Mouse (Mus musculus) forebrain, embryonic 13.5 days (tissue): ENCODE results near the gene H2-Ob. TPM values are rescaled to one million over a fixed set of nuclear protein-coding genes. Genes with fewer than 3 reads are reported as not detected.

Source experiments
- ATAC-seq: fragments of 200-750 bp; cut with Nextera tagmentation; 2 replicates; pipeline ENCODE4 v1.8.0; 2017
- H3K27ac ChIP-seq: fragments of 300-500 bp; sonication (generic); 2 replicates; pipeline ENCODE4 v1.5.1; 2015; ENCODE audit warnings: inconsistent platforms, mild to moderate bottlenecking, moderate library complexity
- H3K27me3 ChIP-seq: fragments of 300-500 bp; sonication (generic); 2 replicates; pipeline ENCODE4 v1.6.1; 2015; ENCODE audit warnings: mild to moderate bottlenecking, inconsistent platforms
- H3K36me3 ChIP-seq: fragments of 300-500 bp; sonication (generic); 2 replicates; pipeline ENCODE4 v1.6.1; 2015; ENCODE audit warnings: mild to moderate bottlenecking, inconsistent platforms; ENCODE audit not compliant: poor library complexity, severe bottlenecking
- H3K4me1 ChIP-seq: fragments of 300-500 bp; sonication (generic); 2 replicates; pipeline ENCODE4 v1.6.1; 2015; ENCODE audit warnings: inconsistent platforms
- H3K4me2 ChIP-seq: fragments of 300-500 bp; sonication (generic); 2 replicates; pipeline ENCODE4 v1.6.1; 2015; ENCODE audit warnings: inconsistent platforms, mild to moderate bottlenecking, moderate library complexity
- H3K4me3 ChIP-seq: fragments of 300-500 bp; sonication (generic); 2 replicates; pipeline ENCODE4 v1.5.1; 2015; ENCODE audit warnings: mild to moderate bottlenecking, inconsistent platforms
- H3K9ac ChIP-seq: fragments of 300-500 bp; sonication (generic); 2 replicates; pipeline ENCODE4 v1.6.1; 2015; ENCODE audit warnings: mild to moderate bottlenecking, inconsistent platforms
- H3K9me3 ChIP-seq: fragments of 300-500 bp; sonication (generic); replicated peaks from 2 replicates; pipeline ENCODE4 v1.6.1; 2016; ENCODE audit warnings: inconsistent platforms
- WGBS: fragments of 180-500 bp; shearing (Covaris S2); methylation state at CpG from one replicate; pipeline ENCODE4 v1.1.7; 2015; 5-methylcytosine and 5-hydroxymethylcytosine counted together
- polyA plus RNA-seq: library from polyadenylated mRNA; unstranded; fragments of >200 nt; fragmentation: Nextera tagmentation; extraction: Ambion mirVana; gene quantifications from 2 replicates; pipeline ENCODE4 v1.2.1, GENCODE M21; 2015

H2-Ob gene
- polyA plus RNA-seq, 1 experiment from 2014 or later, result not detected

DNA sequence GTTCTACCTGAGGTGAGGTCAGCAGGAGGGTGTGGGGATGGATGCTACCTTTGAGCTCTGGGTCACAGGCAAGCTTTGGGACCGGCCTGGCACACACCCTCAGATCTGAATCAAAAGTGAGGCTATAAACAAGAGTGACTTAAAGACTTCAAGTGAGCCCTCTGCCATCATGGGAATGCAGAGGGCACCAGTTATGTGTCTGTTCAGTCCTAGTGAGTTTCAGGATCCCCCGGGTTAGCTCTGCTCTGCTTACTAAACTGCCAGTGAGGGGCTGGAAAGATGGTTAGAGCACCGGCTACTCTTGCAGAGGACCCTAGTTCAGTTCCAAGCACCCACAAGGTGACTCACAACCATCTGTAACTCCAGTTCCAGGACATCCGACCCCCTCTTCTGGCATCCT, 53.9 kb downstream of the H2-Ob start:
- Histone ChIP-seq H3K27me3 (no peaks in the 10 kb centered on the region), H3K9ac (no peak overlapping the region)
- WGBS, result 83% methylated on average over 4 of the region's 4 CpGs

DNA sequence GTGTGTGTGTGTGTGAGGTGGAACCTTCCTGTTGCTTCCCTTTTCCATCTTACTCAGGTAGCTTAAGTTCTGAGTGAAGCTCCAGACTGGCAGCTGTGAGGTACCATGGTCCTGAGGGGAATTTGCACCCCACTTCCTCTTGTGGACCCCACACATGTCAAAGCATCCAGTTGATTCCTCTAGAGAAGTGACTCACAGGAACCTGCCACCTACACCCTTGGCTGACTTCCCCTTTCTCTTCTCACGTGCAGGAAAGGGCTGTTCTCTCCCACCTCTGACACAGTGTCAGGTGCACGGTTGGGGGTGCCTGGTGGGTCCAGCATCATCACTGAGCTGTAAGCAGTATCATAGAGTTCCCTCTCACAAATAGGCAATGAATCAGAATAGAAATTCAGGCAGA, 54.8 kb downstream of the H2-Ob start:
- peaks cover 7% of the 10 kb centered on the region; the same call in 1 of the 2 replicates for H3K4me1 ChIP-seq
- H3K36me3 ChIP-seq, result no peaks in the 10 kb centered on the region
- H3K27me3 ChIP-seq, result no peaks in the 10 kb centered on the region
- H3K4me2 ChIP-seq, result no peak overlapping the region
- H3K9me3 ChIP-seq, result no peaks in the 10 kb centered on the region
- 58% methylated on average over 2 of the region's 2 CpGs for WGBS
- H3K4me3 ChIP-seq, result no peak overlapping the region
- no peak overlapping the region for H3K9ac ChIP-seq
- H3K27ac ChIP-seq, result no peak overlapping the region
- ATAC-seq, result no peak

More for the DNA sequence above, 53.9 kb downstream of the H2-Ob start:
- H3K36me3 ChIP-seq, result no peaks in the 10 kb centered on the region
- no peaks in the 10 kb centered on the region for H3K9me3 ChIP-seq
- H3K27ac ChIP-seq, result no peak overlapping the region
- ATAC-seq, result no peak
- no peak overlapping the region for H3K4me3 ChIP-seq
- H3K4me2 ChIP-seq, result no peak overlapping the region
- 0 out of 2 replicates have a peak, but pooled peaks cover under 1% of the 10 kb centered on the region for H3K4me1 ChIP-seq

GRCm38 (mm10) chr17:34294249-34294648, 55.5 kb downstream of the H2-Ob start:
- H3K4me1 ChIP-seq, result peaks cover 7% of the 10 kb centered on the region; the same call in 1 of the 2 replicates
- no peaks in the 10 kb centered on the region for H3K27me3 ChIP-seq
- H3K4me2 ChIP-seq, result no peak overlapping the region
- H3K4me3 ChIP-seq, result no peak overlapping the region
- WGBS, result 65% methylated on average over 4 of the region's 4 CpGs
- H3K27ac ChIP-seq, result no peak overlapping the region
- no peaks in the 10 kb centered on the region for H3K36me3 ChIP-seq
- no peaks in the 10 kb centered on the region for H3K9me3 ChIP-seq
- H3K9ac ChIP-seq, result no peak overlapping the region
- ATAC-seq, result no peak

DNA sequence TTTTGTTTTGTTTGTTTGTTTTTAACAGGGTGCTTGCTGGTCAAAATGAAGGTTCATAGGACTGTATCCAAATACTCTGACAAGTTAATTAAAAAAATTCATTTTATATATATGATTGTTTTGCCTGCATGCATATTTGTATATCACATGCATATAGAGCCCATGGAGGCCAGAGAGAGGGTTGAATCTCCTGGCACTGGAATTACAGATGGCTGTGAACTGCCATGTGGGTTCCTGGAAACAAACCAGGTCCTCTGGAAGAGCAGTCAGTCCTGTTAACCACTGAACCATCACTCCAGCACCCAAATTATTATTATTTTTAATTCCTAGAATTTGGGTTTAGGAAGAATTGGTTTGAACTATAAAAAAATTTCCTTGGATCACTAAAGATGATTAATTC, 56.6 kb downstream of the H2-Ob start:
- H3K4me3 ChIP-seq, result no peak overlapping the region
- no peak overlapping the region for H3K27ac ChIP-seq
- H3K27me3 ChIP-seq, result no peaks in the 10 kb centered on the region
- no peaks in the 10 kb centered on the region for H3K36me3 ChIP-seq
- H3K4me1 ChIP-seq, result peaks cover 7% of the 10 kb centered on the region; the same call in 1 of the 2 replicates
- no peak overlapping the region for H3K9ac ChIP-seq
- no peaks in the 10 kb centered on the region for H3K9me3 ChIP-seq
- ATAC-seq, result no peak
- no peak overlapping the region for H3K4me2 ChIP-seq

DNA sequence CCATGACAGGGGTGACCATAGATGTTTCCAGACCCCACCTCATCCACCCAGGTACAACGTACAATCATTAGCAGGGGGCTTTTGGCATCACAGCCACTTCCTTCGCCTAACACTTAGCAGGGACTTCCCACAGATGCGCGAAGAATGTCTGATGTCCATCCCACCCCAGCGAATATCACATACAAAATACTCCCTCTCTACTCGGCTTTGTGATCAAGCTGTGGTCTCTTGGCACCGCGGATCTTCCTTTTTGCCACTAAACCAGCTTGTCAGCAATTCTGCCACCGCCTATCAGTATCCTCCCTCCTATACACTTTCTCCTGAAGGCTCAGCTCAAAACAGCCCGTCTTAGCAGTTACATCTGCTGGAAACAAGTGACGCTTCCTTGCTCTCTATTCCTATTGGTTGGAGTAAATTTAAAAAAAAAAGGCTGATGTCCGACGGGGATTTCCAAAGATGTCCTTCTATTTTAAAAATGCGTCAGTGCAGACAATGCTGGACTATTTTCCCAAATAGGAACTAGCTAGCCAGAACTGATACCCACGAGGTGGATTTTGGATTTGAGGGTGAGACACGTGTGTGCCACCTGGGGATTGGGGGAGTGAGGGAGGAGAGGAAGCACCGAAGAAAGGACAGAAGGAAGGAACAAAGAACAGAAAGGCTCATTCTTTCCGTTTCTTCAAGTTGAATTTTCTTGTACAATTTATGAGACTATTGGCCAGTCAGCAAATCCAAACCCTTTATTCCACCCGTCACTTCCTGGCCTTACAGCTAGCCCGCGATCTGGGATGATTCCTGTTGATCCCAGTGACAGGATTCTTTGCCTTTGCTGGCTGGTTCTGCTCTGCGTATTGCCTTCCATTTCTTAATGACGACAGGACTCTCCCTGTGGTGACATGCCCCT, 57.4 kb downstream of the H2-Ob start:
- H3K9ac ChIP-seq, result no peak overlapping the region; the same call in 1 of the 2 replicates

DNA sequence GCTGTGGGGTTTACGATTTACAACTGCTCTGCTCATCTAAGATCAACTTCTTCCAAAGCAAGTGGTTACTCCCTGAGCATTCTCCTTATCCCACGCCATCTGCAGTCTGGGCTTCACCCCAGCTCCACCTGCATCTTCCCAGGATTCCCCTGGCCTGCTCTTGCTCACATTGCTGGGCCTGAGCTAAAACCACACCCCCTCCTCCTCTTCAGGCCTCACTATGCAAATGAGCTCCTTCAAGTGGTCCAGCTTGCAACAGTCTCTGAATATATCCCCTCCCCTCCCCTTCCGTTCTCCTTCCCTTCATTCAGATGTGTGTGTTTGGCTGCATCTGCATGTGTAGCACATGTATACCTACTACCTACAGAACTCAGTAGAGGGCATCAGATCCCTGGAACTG, 60.7 kb downstream of the H2-Ob start:
- Histone ChIP-seq H3K4me1 (peaks cover 7% of the 10 kb centered on the region; the same call in 1 of the 2 replicates), H3K4me3 (no peak overlapping the region), H3K9ac (no peak overlapping the region), H3K4me2 (no peak overlapping the region), H3K27me3 (no peaks in the 10 kb centered on the region), H3K27ac (no peak overlapping the region), H3K9me3 (no peaks in the 10 kb centered on the region), H3K36me3 (no peaks in the 10 kb centered on the region)
- WGBS, result 52% methylated on average over 3 of the region's 3 CpGs
- ATAC-seq, result no peak

More for the DNA sequence above, 57.4 kb downstream of the H2-Ob start:
- Histone ChIP-seq H3K9me3 (no peaks in the 10 kb centered on the region), H3K27me3 (no peaks in the 10 kb centered on the region), H3K4me1 (peaks cover 7% of the 10 kb centered on the region; the same call in 1 of the 2 replicates), H3K36me3 (no peaks in the 10 kb centered on the region), H3K27ac (no peak overlapping the region), H3K4me2 (peak overlapping the region; percentile 55), H3K4me3 (peak overlapping the region; percentile 31)
- 23% methylated on average over 23 of the region's 23 CpGs for WGBS
- peak; percentile 83 for ATAC-seq

DNA sequence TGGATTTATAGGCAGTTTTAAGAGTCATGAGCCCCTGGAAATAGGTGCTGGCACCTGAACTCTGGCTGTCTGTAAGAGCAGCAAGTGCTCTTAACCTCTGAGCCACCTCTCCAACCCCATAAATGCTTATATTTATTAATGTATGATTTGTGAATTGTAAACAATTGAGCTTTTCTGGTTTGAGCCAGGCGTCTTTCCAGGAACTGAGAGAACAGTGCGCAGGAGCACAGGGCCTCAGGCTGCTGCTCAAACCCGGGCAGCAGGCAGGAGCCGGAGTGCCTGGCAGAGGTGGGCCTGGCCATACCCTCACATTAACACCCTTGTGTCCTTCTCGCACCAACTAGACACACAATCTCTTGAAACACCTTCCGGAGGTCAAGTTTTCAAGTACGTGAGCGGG, 61.4 kb downstream of the H2-Ob start:
- H3K36me3 ChIP-seq, result no peaks in the 10 kb centered on the region
- no peaks in the 10 kb centered on the region for H3K27me3 ChIP-seq
- 94% methylated on average over 8 of the region's 8 CpGs for WGBS
- H3K4me3 ChIP-seq, result no peak overlapping the region
- H3K9ac ChIP-seq, result no peak overlapping the region
- H3K4me2 ChIP-seq, result no peak overlapping the region
- H3K9me3 ChIP-seq, result no peaks in the 10 kb centered on the region
- H3K4me1 ChIP-seq, result peaks cover 7% of the 10 kb centered on the region; the same call in 1 of the 2 replicates
- ATAC-seq, result no peak
- no peak overlapping the region for H3K27ac ChIP-seq

- peaks cover 7% of the 10 kb centered on the region; the same call in 1 of the 2 replicates for H3K4me1 ChIP-seq
- no peaks in the 10 kb centered on the region for H3K9me3 ChIP-seq
- no peak overlapping the region for H3K27ac ChIP-seq
- H3K4me2 ChIP-seq, result no peak overlapping the region
- H3K4me3 ChIP-seq, result no peak overlapping the region
- WGBS, result 81% methylated on average over 23 of the region's 23 CpGs
- H3K27me3 ChIP-seq, result no peaks in the 10 kb centered on the region
- no peaks in the 10 kb centered on the region for H3K36me3 ChIP-seq
- H3K9ac ChIP-seq, result no peak overlapping the region
- no peak for ATAC-seq
These were observed 62.2 kb downstream of the H2-Ob start for GRCm38 (mm10) chr17:34300691-34301566.

DNA sequence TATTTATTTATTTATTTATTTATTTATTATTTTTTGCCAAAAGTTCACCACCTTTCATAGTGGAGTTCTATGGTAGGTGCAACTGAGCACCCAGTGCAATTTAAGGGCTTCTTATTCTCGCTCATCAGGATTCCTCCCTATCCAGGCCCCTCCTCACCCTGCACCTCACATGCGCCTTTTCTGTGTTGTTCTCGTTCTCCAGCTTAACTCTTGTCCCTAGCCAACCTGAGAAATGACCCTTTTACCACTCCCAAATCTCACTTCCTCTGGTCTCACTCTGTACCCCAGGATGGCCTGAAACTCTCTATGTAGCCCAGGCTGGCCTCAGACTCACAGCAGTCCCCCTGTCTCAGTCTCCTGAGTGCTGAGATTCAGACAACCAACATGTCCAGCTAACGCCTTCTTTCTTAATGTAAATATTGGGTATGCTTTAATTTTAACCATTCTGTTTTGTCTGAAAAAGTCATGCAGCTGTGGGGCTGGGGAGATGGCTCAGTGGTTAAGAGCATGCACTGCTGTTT, 63.0 kb downstream of the H2-Ob start:
- H3K4me2 ChIP-seq, result no peak overlapping the region
- no peak overlapping the region for H3K4me3 ChIP-seq
- no peak overlapping the region for H3K27ac ChIP-seq
- no peaks in the 10 kb centered on the region for H3K9me3 ChIP-seq
- H3K27me3 ChIP-seq, result no peaks in the 10 kb centered on the region
- H3K36me3 ChIP-seq, result no peaks in the 10 kb centered on the region
- no peak for ATAC-seq
- no peak overlapping the region for H3K9ac ChIP-seq
- H3K4me1 ChIP-seq, result peaks cover 7% of the 10 kb centered on the region; the same call in 1 of the 2 replicates
- 91% methylated on average over 4 of the region's 4 CpGs for WGBS

DNA sequence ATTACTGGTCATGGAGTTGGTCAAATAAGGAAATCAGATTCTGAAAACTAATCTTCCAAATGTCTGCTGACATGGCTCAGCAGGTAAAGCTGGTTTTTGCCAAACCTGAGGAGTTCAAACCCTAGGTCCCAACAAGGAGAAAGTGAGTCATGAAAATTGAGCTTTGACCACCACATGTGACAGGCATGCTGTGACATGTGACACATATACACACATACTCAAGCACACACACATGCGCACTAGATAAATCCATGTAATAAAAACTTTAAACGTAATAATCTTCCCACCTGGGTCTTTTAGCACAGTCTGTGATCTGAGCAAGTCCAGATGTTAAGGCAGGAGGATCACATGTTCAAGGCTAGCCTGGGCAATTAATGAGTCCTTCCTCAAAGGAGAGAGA, 65.1 kb downstream of the H2-Ob start:
- H3K9me3 ChIP-seq, result no peaks in the 10 kb centered on the region
- no peak overlapping the region for H3K4me3 ChIP-seq
- no peaks in the 10 kb centered on the region for H3K36me3 ChIP-seq
- 88% methylated on average over 2 of the region's 2 CpGs for WGBS
- H3K4me1 ChIP-seq, result no peaks in the 10 kb centered on the region
- no peak overlapping the region for H3K27ac ChIP-seq
- no peak overlapping the region for H3K4me2 ChIP-seq
- ATAC-seq, result no peak
- no peak overlapping the region for H3K9ac ChIP-seq
- peaks cover 5% of the 10 kb centered on the region for H3K27me3 ChIP-seq
